Mouse (Mus musculus) layer of hippocampus, postnatal 10 days (tissue): ENCODE data around the gene Pacsin1. TPM values are rescaled to one million over a fixed set of nuclear protein-coding genes. Genes with fewer than 3 reads are reported as not detected.

ENCODE experiments used
- DNase-seq, 2 experiments: peaks; one replicate each; pipeline ENCODE4 v3.0.0; 2021; ENCODE audit warnings: low spot score in 2 of 2
- total RNA-seq, 2 experiments: library from RNA; stranded (reverse); gene quantifications; 2 replicates each; pipeline ENCODE4 v1.2.3; 2021

The Pacsin1 gene
- total RNA-seq, 2 experiments from 2014 or later: 180 to 190 TPM

- DNase-seq: no peak
These were observed 21.0 kb downstream of the Pacsin1 start for GRCm38 (mm10) chr17:27676270-27676669.

GRCm38 (mm10) chr17:27677756-27678155, 22.4 kb downstream of the Pacsin1 start:
- no peak for DNase-seq

DNA sequence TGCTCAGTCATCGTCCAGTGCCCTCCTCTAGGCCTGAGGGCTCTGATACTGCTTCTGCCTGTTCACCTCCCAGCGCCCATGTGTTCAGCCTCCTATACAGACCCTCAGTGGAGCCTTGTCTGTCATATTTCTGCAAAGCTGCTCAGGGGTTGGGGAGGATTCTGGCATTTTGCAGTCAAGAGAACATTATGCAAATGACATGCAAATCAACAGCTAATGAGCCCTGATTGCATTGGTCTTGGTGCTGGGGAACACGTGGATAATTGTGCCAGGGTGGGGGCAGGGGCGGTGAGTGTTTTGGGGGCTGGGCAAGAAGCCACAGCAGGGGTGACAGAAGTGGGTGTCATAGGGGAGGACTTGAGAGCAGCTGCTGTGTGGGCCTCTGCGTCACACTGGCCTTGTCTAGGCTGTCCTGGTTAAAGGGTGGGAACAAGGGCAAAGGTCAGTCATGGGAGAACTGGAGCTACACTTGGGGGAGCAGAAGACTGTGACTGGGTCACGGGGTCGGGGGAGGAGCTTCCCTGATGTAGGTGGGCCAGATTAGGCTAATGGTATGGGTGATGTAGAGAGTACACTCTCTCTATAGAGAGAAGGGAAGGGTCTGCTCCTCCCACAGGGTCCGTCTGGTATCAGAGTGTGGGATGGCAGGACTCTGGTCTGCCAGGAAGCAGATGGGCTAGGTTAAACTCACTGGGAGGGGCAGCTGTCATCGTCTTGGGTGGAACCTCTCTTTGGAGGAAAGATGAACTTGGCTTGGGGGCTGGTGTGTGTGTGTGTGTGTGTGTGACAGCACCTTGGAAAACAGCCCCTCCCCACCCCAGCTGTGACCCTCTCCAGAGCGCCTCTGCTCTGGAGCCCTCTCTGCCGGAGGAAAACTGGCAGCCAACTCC, 23.9 kb downstream of the Pacsin1 start:
- DNase-seq: peak; percentile 46 to 66

GRCm38 (mm10) chr17:27684886-27685549, 29.7 kb downstream of the Pacsin1 start:
- DNase-seq: peak; percentile 85 to 90

- no peak for DNase-seq
These were observed 30.2 kb downstream of the Pacsin1 start for GRCm38 (mm10) chr17:27685550-27685913.

- DNase-seq: no peak
These were observed 31.1 kb downstream of the Pacsin1 start for GRCm38 (mm10) chr17:27686395-27686794.

DNA sequence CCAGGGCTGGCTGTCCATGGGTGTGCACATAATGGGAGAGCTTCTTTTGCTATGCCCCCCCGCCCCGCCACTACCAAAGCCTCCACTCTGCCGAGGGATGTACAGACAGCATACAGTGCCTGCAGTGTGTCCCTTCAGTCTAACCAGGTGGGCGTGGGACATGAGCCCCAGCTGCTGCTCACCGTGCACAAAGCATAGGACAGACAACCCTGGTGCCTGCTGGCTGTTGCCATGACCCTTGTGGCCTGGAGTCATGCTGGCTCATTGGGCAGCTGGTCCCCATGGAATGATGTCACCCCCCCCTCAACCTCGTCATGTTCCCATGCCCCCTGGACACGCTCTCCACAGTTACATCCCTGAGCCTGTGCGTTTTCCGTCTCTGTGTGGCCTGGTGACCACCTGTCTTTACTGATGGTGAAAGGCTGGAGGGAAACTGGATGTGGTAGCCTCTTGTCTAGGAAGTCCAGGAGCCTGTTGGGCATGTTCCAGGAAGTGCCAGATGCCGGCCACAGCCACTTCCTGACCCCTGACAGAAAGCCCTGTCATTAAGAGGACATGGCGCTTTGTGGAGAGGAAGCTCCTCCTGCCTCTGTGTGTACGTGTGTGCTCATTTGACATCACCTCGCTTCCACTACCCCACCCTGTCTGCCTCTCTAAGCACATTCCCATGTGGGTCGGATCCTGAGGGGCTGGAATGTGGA, 35.8 kb downstream of the Pacsin1 start:
- no peak for DNase-seq

- no peak for DNase-seq
These were observed 44.4 kb downstream of the Pacsin1 start for GRCm38 (mm10) chr17:27699641-27700244.

DNA sequence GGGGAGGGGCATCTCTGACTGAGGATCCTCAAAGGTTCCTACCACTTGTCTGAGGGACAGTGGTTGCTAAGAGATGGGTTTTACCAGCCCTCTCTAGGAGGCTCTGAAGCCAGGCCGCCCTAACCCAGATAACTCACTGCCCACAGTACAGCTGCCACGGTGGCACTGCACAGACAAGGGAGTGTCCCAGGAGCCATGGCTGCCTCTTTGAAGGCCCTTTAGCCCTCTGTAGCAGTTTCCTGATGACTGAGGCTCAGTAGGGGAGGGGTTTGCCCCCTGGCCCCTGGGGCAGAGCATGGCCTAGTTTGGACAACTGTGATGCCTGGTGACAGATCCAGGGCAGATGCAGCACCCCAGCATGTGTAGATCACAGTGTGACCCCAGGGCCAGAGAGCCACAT, 45.5 kb downstream of the Pacsin1 start:
- no peak for DNase-seq

DNA sequence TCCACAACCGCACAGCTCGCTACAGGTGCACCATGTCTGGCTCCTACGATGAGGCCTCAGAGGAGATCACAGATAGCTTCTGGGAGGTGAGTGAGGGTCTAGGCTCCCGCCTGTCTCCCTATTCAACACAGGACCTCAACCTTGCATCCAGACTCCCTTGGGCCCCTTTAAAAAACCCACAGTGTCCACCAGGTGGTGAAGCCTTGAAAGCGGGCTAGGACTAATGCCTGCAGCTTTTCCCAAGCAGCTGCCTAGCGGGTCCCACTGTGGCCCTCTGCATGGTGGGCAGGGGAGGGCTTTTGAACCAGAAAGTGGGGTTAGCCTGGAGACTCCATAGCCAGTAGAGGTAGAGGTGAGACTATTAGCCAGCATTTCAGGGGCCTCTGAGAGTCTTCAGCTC, 46.5 kb downstream of the Pacsin1 start:
- no peak for DNase-seq

- DNase-seq: peak in 1 of 2 experiments; percentile 68
These were observed 47.2 kb downstream of the Pacsin1 start for GRCm38 (mm10) chr17:27702518-27702917.

- DNase-seq: peak; percentile 56 to 59
These were observed 48.8 kb downstream of the Pacsin1 start for GRCm38 (mm10) chr17:27703961-27704621.

GRCm38 (mm10) chr17:27705661-27706060, 50.4 kb downstream of the Pacsin1 start:
- DNase-seq: no peak

- peak; percentile 59 to 70 for DNase-seq
These were observed 52.8 kb downstream of the Pacsin1 start for GRCm38 (mm10) chr17:27707954-27708661.

DNA sequence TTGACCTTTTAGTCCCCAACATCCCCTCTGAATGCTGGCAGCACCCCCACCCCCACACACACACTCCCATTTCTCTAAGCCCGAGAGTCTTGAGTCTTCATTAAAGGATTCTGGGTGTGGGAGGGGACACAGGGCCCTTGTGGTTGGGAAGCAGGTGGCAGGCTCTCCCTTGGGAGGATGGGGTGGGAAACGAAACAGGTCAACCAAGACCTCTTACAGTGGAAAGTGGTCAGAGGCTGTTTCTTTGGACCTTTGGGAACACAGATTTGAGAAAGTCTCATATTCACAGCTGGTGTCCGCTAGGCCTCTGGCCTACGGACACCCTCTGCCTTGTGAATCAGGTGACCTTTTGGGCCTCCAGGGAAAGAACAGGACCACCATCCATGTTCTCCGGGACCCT, 54.3 kb downstream of the Pacsin1 start:
- DNase-seq: no peak

GRCm38 (mm10) chr17:27712832-27713231, 57.5 kb downstream of the Pacsin1 start:
- DNase-seq: peak; percentile 50 to 55

- DNase-seq: no peak
These were observed 61.5 kb downstream of the Pacsin1 start for GRCm38 (mm10) chr17:27716804-27717203.

DNA sequence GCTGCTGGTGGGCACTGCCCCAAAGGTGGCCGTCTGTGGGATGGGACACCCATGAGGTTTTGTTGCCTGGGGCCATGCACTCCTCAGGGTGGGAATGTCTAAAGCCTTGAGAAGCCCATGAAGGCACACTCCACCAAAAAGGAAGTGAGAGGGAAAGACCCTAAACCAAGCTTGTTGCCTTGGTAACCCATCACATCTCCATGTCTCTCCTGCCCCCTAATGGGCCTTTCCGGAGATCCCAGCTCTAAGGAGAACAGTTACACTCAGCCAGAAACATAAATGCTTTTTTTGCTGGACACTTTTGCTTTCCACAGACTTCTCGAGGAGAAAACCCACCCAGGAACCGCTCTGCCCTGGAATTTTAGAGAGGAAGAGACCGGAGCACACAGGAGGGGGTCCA, 62.9 kb downstream of the Pacsin1 start:
- peak; percentile 67 to 77 for DNase-seq

- DNase-seq: no peak
These were observed 64.4 kb downstream of the Pacsin1 start for GRCm38 (mm10) chr17:27719663-27720062.

- no peak for DNase-seq
These were observed 65.0 kb downstream of the Pacsin1 start for GRCm38 (mm10) chr17:27720326-27720725.
